Mouse (Mus musculus) midbrain, embryonic 16.5 days (tissue): Measurements from ENCODE around the gene Ttll1. TPM values are rescaled to one million over a fixed set of nuclear protein-coding genes. Genes with fewer than 3 reads are reported as not detected.

Experiments
- ATAC-seq: fragments of 200-750 bp; cut with Nextera tagmentation; 2 replicates; pipeline ENCODE4 v1.8.0; 2017; ENCODE audit warnings: moderate TSS enrichment
- H3K27ac ChIP-seq: fragments of 300-500 bp; sonication (generic); 2 replicates; pipeline ENCODE4 v1.5.1; 2014; ENCODE audit warnings: mild to moderate bottlenecking, low read length, mixed read lengths
- H3K27me3 ChIP-seq: fragments of 300-500 bp; sonication (generic); 2 replicates; pipeline ENCODE4 v1.6.1; 2014; ENCODE audit warnings: low read depth, low read length, mixed read lengths; ENCODE audit not compliant: control insufficient read depth, insufficient read depth
- H3K36me3 ChIP-seq: fragments of 300-500 bp; sonication (generic); 2 replicates; pipeline ENCODE4 v1.6.1; 2014; ENCODE audit warnings: mild to moderate bottlenecking, low read length, moderate library complexity, mixed read lengths; ENCODE audit not compliant: control insufficient read depth, insufficient read depth
- H3K4me1 ChIP-seq: fragments of 300-500 bp; sonication (generic); 2 replicates; pipeline ENCODE4 v1.6.1; 2014; ENCODE audit warnings: mild to moderate bottlenecking, low read length, mixed read lengths; ENCODE audit not compliant: control insufficient read depth, insufficient read depth
- H3K4me2 ChIP-seq: fragments of 300-500 bp; sonication (generic); 2 replicates; pipeline ENCODE4 v1.6.1; 2014; ENCODE audit warnings: mild to moderate bottlenecking, low read length, mixed read lengths
- H3K4me3 ChIP-seq: fragments of 300-500 bp; sonication (generic); 2 replicates; pipeline ENCODE4 v1.5.1; 2014; ENCODE audit warnings: low read depth, mild to moderate bottlenecking, low read length, moderate library complexity, mixed read lengths
- H3K9ac ChIP-seq: fragments of 300-500 bp; sonication (generic); 2 replicates; pipeline ENCODE4 v1.6.1; 2014; ENCODE audit warnings: low read depth, low read length, mixed read lengths
- H3K9me3 ChIP-seq: fragments of 300-500 bp; sonication (generic); replicated peaks from 2 replicates; pipeline ENCODE4 v1.6.1; 2014; ENCODE audit warnings: mild to moderate bottlenecking, low read length, mixed read lengths; ENCODE audit not compliant: control insufficient read depth, poor library complexity, severe bottlenecking
- WGBS: fragments of 180-500 bp; shearing (Covaris S2); extraction: QIAGEN DNeasy Blood & Tissue Kit; methylation state at CpG from one replicate; pipeline ENCODE4 v1.1.7; 2014; 5-methylcytosine and 5-hydroxymethylcytosine counted together
- polyA plus RNA-seq: library from polyadenylated mRNA; unstranded; fragments of >200 nt; fragmentation: Nextera tagmentation; extraction: Ambion mirVana; gene quantifications from 2 replicates; pipeline ENCODE4 v1.2.1, GENCODE M21; 2015

The Ttll1 gene
- polyA plus RNA-seq, 1 experiment from 2014 or later = 130 TPM

GRCm38 (mm10) chr15:83479818-83480217, 30.9 kb downstream of the Ttll1 start:
- Histone ChIP-seq H3K27me3 (no peaks in the 10 kb centered on the region), H3K9ac (no peak overlapping the region), H3K36me3 (peaks cover 5% of the 10 kb centered on the region), H3K27ac (no peak overlapping the region), H3K4me2 (no peak overlapping the region), H3K4me1 (no peaks in the 10 kb centered on the region), H3K4me3 (no peak overlapping the region), H3K9me3 (no peaks in the 10 kb centered on the region)
- WGBS = 85% methylated on average over 4 of the region's 4 CpGs
- no peak for ATAC-seq

DNA sequence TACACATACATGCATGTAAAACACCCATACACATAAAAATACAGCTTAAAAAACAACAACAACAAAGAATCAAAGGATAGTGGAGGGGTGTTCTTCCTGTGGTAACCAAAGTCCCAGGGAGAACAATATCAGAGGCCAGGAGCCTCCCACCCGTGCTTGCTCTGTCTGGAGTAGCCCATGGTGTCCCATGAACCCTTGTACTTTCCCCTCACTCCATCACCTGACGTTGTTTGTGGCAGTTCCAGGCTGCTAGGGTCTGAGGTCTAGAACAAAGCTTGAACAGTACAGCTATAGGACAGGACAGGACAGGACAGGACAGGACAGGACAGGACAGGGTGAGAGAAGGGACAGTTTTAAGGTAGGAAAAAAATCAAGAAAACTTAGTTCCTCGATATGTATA, 32.6 kb downstream of the Ttll1 start:
- no peaks in the 10 kb centered on the region for H3K4me1 ChIP-seq
- 81% methylated on average over 3 of the region's 3 CpGs for WGBS
- H3K9ac ChIP-seq = no peak overlapping the region
- no peak overlapping the region for H3K27ac ChIP-seq
- no peak overlapping the region for H3K4me3 ChIP-seq
- no peaks in the 10 kb centered on the region for H3K36me3 ChIP-seq
- no peaks in the 10 kb centered on the region for H3K27me3 ChIP-seq
- H3K4me2 ChIP-seq = no peak overlapping the region
- no peak for ATAC-seq
- no peaks in the 10 kb centered on the region for H3K9me3 ChIP-seq

GRCm38 (mm10) chr15:83476593-83477273, 34.0 kb downstream of the Ttll1 start:
- WGBS = 88% methylated on average over 12 of the region's 12 CpGs
- Histone ChIP-seq H3K27me3 (no peaks in the 10 kb centered on the region), H3K36me3 (no peaks in the 10 kb centered on the region), H3K4me3 (no peak overlapping the region), H3K4me2 (no peak overlapping the region), H3K27ac (no peak overlapping the region), H3K4me1 (no peaks in the 10 kb centered on the region), H3K9ac (no peak overlapping the region), H3K9me3 (no peaks in the 10 kb centered on the region)
- ATAC-seq = no peak

DNA sequence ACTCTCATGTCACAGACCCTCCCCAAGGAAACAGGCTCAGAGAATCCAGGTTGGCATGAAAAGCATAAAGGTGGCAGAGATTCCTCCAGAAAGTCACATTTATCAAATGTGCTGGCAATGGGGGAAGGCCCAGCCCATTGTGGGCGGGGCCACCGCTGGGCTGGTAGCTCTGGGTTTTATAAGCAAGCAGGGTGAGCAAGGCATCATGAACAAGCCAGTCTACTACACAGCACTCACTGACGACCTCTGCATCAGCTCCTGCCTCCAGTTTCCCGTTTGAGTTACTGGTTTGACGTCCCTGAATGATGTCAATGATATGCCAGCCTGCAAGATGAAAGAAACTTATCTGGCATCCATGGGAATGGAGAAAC, 36.2 kb downstream of the Ttll1 start:
- Histone ChIP-seq H3K9ac (no peak overlapping the region), H3K36me3 (no peaks in the 10 kb centered on the region), H3K4me2 (no peak overlapping the region), H3K27ac (no peak overlapping the region), H3K4me3 (no peak overlapping the region), H3K4me1 (no peaks in the 10 kb centered on the region), H3K9me3 (no peaks in the 10 kb centered on the region), H3K27me3 (no peaks in the 10 kb centered on the region)
- ATAC-seq = no peak
- WGBS = 35% methylated on average over 5 of the region's 5 CpGs

DNA sequence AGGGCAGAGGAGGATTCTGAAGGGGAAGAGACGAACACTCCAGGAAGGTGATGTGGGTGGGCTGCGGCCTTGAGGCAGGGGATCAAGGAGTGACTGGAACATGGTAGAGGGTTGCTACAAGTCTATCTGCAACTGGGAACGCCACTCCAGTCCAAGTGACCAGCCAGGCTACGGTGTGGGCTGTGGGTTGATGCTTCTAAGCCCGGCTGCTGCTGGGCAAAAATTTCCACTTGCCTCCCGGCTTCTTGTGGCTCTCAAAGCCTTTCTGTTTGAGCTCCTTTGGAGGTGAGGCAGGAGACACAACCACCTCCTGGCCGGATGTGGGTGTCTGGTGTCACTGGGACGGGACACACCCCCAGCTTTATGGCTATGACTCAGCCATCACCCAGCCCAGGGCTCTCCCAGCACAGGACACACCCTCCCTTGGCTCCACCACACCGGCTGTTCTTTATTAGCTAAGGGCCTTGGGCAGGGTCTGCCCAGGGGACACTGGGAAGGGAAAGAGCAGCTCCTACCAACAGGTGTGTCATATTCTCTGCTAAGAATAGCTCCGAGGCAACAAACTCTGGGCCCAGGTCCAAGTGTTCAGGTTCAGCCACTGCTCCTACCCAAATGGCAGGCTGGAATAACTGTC, 36.7 kb downstream of the Ttll1 start:
- H3K27ac ChIP-seq = no peak overlapping the region
- H3K4me2 ChIP-seq = no peak overlapping the region
- 77% methylated on average over 10 of the region's 10 CpGs for WGBS
- H3K9ac ChIP-seq = no peak overlapping the region
- no peaks in the 10 kb centered on the region for H3K27me3 ChIP-seq
- no peak overlapping the region for H3K4me3 ChIP-seq
- no peaks in the 10 kb centered on the region for H3K36me3 ChIP-seq
- H3K9me3 ChIP-seq = no peaks in the 10 kb centered on the region
- no peaks in the 10 kb centered on the region for H3K4me1 ChIP-seq
- no peak for ATAC-seq

- ATAC-seq = no peak
- H3K4me3 ChIP-seq = no peak overlapping the region
- 94% methylated on average over 1 of the region's 1 CpGs for WGBS
- no peaks in the 10 kb centered on the region for H3K36me3 ChIP-seq
- no peaks in the 10 kb centered on the region for H3K4me1 ChIP-seq
- no peaks in the 10 kb centered on the region for H3K27me3 ChIP-seq
- no peak overlapping the region for H3K4me2 ChIP-seq
- no peak overlapping the region for H3K9ac ChIP-seq
- H3K27ac ChIP-seq = no peak overlapping the region
- H3K9me3 ChIP-seq = no peaks in the 10 kb centered on the region
Measured at GRCm38 (mm10) chr15:83473251-83473650, 37.4 kb downstream of the Ttll1 start.

GRCm38 (mm10) chr15:83471476-83471875, 39.2 kb downstream of the Ttll1 start:
- Histone ChIP-seq H3K27ac (no peak overlapping the region), H3K9me3 (no peaks in the 10 kb centered on the region), H3K27me3 (no peaks in the 10 kb centered on the region), H3K36me3 (no peaks in the 10 kb centered on the region), H3K4me3 (no peak overlapping the region), H3K4me1 (no peaks in the 10 kb centered on the region), H3K4me2 (no peak overlapping the region), H3K9ac (no peak overlapping the region)
- ATAC-seq = no peak
- WGBS = 75% methylated on average over 7 of the region's 7 CpGs

DNA sequence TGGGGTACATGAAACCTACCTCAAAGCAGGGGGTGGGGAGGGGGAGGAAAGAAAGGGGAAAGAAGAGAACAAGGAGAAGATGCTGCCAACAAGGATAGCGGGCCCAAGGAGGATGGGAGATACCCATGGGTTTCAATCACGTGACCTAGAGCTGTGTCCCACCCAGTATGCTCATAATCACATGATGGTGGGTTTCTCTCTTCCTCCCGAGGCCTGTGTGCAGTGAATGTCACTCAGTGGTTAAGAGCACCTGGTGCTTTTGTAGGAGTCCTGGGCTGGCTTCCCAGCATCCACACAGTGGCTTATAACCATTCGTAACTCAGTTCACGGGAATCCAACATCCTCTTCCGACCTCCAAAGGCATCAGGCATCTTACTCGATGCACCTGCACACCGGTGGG, 40.2 kb downstream of the Ttll1 start:
- Histone ChIP-seq H3K4me2 (no peak overlapping the region), H3K9me3 (no peaks in the 10 kb centered on the region), H3K4me1 (no peaks in the 10 kb centered on the region), H3K27me3 (no peaks in the 10 kb centered on the region), H3K27ac (no peak overlapping the region), H3K4me3 (no peak overlapping the region), H3K9ac (no peak overlapping the region), H3K36me3 (no peaks in the 10 kb centered on the region)
- WGBS = 87% methylated on average over 8 of the region's 8 CpGs
- ATAC-seq = no peak

DNA sequence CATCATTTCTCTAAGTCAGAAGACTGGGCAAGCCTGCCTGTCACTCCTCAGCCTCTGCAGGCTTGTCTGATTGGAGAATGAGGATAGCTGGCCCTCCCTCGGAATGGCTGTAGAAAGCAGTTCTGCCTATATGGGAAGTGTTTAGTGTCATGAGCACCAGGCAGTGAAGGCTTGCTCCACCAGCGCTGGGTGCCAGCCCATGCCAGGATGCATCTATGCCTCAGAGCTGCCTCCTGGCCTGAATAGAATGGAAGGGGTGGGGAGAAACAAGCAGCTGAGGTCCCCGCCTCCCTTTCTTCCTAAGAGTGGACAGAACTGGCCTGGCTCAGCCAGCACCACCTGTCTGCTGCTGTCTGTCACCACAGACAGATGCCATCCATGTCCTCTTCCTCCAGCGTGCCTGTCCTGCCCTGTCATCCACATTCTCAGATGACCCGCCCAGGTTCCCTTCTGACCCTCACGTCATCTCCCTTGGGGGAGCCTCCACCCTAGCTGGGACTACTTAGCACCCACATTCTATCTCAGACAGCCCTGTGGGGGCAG, 41.3 kb downstream of the Ttll1 start:
- Histone ChIP-seq H3K9ac (no peak overlapping the region), H3K27me3 (no peaks in the 10 kb centered on the region), H3K27ac (no peak overlapping the region), H3K4me3 (no peak overlapping the region), H3K9me3 (no peaks in the 10 kb centered on the region), H3K36me3 (no peaks in the 10 kb centered on the region), H3K4me2 (no peak overlapping the region), H3K4me1 (no peaks in the 10 kb centered on the region)
- WGBS = 68% methylated on average over 6 of the region's 6 CpGs
- no peak for ATAC-seq
